Mouse (Mus musculus) bone marrow, adult 2 months (tissue): ENCODE measurements around the gene Plxnd1.

Experiments
- CTCF ChIP-seq: fragments of 200-500 bp; IDR thresholded peaks from 2 replicates; pipeline ENCODE4 v1.5.1; 2011; ENCODE audit warnings: low read length, control low read depth; ENCODE audit not compliant: control insufficient read depth, insufficient read depth
- POLR2A ChIP-seq: fragments of 200-500 bp; IDR thresholded peaks from 2 replicates; pipeline ENCODE4 v1.6.1; 2011; ENCODE audit warnings: low read depth, mild to moderate bottlenecking, control low read depth, low read length, borderline replicate concordance; ENCODE audit not compliant: control insufficient read depth

- TF ChIP-seq CTCF (no peak), POLR2A (no peak)
These were observed 26.7 kb downstream of the Plxnd1 start for GRCm38 (mm10) chr6:115968086-115968485.
